Mouse (Mus musculus) embryonic facial prominence, embryonic 11.5 days (tissue): Measurements from ENCODE around the gene Ing1. TPM values are rescaled to one million over a fixed set of nuclear protein-coding genes. Genes with fewer than 3 reads are reported as not detected.

Experiments
- ATAC-seq: fragments of 200-750 bp; cut with Nextera tagmentation; replicated peaks from 2 replicates; pipeline ENCODE4 v1.8.0; 2017; ENCODE audit warnings: low read depth; ENCODE audit not compliant: insufficient number of reproducible peaks, low FRiP score, low TSS enrichment
- DNase-seq: peaks from one replicate; pipeline ENCODE4 v3.0.0-alpha.2; 2015; ENCODE audit warnings: low spot score
- H3K27ac ChIP-seq: fragments of 300-500 bp; sonication (generic); replicated peaks from 2 replicates; pipeline ENCODE4 v1.5.1; 2014; ENCODE audit warnings: mild to moderate bottlenecking, low read depth, low read length, control low read depth
- H3K27me3 ChIP-seq: fragments of 300-500 bp; sonication (generic); 2 replicates; pipeline ENCODE4 v1.6.1; 2014; ENCODE audit warnings: mild to moderate bottlenecking, low read length, moderate library complexity, mixed read lengths; ENCODE audit not compliant: control insufficient read depth, insufficient read depth
- H3K36me3 ChIP-seq: fragments of 300-500 bp; sonication (generic); replicated peaks from 2 replicates; pipeline ENCODE4 v1.6.1; 2014; ENCODE audit warnings: low read depth, mild to moderate bottlenecking, low read length, moderate library complexity, mixed read lengths; ENCODE audit not compliant: control insufficient read depth, insufficient read depth
- H3K4me1 ChIP-seq: fragments of 300-500 bp; sonication (generic); 2 replicates; pipeline ENCODE4 v1.6.1; 2014; ENCODE audit warnings: low read length, mixed read lengths; ENCODE audit not compliant: control insufficient read depth, insufficient read depth
- H3K4me2 ChIP-seq: fragments of 300-500 bp; sonication (generic); 2 replicates; pipeline ENCODE4 v1.6.1; 2014; ENCODE audit warnings: low read depth, mild to moderate bottlenecking, control low read depth, low read length, moderate library complexity
- H3K4me3 ChIP-seq: fragments of 300-500 bp; sonication (generic); 2 replicates; pipeline ENCODE4 v1.5.1; 2014; ENCODE audit warnings: low read depth, low read length, control low read depth
- H3K9ac ChIP-seq: fragments of 300-500 bp; sonication (generic); replicated peaks from 2 replicates; pipeline ENCODE4 v1.6.1; 2014; ENCODE audit warnings: mild to moderate bottlenecking, control low read depth, low read length
- H3K9me3 ChIP-seq: fragments of 300-500 bp; sonication (generic); replicated peaks from 2 replicates; pipeline ENCODE4 v1.6.1; 2016; ENCODE audit warnings: mild to moderate bottlenecking, low read length, inconsistent platforms, mixed read lengths; ENCODE audit not compliant: control insufficient read depth
- WGBS: fragments of 180-500 bp; shearing (Covaris S2); extraction: QIAGEN DNeasy Blood & Tissue Kit; methylation state at CpG from one replicate; pipeline ENCODE4 v1.1.7; 2014; 5-methylcytosine and 5-hydroxymethylcytosine counted together
- polyA plus RNA-seq: library from polyadenylated mRNA; unstranded; fragments of >200 nt; fragmentation: Nextera tagmentation; extraction: Ambion mirVana; gene quantifications from 2 replicates; pipeline ENCODE4 v1.2.1, GENCODE M21; 2014

The Ing1 gene
- polyA plus RNA-seq, 1 experiment from 2014 or later, result 42.7 TPM

GRCm38 (mm10) chr8:11552390-11552789, 3.0 kb upstream of the Ing1 start:
- H3K9me3 ChIP-seq, result no peaks in the 10 kb centered on the region
- no peak overlapping the region for H3K27ac ChIP-seq
- peaks cover 4% of the 10 kb centered on the region; the same call in 1 of the 2 replicates for H3K4me1 ChIP-seq
- ATAC-seq, result no peak
- no peak overlapping the region for H3K9ac ChIP-seq
- no peaks in the 10 kb centered on the region for H3K36me3 ChIP-seq
- no peak overlapping the region for H3K4me2 ChIP-seq
- 71% methylated on average over 10 of the region's 10 CpGs for WGBS
- DNase-seq, result no peak
- H3K4me3 ChIP-seq, result no peak overlapping the region
- no peaks in the 10 kb centered on the region for H3K27me3 ChIP-seq

GRCm38 (mm10) chr8:11555720-11556591, 585 bp downstream of the Ing1 start:
- Histone ChIP-seq H3K4me3 (peak overlapping the region; percentile 97), H3K9me3 (no peaks in the 10 kb centered on the region), H3K27ac (peak overlapping the region; percentile 98), H3K4me2 (peak overlapping the region; percentile 74), H3K9ac (peak overlapping the region; percentile 96), H3K4me1 (peaks cover 2% of the 10 kb centered on the region; the same call in 1 of the 2 replicates), H3K27me3 (no peaks in the 10 kb centered on the region), H3K36me3 (no peaks in the 10 kb centered on the region)
- DNase-seq (peak; percentile 99), ATAC-seq (peak; percentile 92)
- WGBS, result under 1% methylated on average over 99 of the region's 103 CpGs

GRCm38 (mm10) chr8:11556691-11557423, 1.5 kb downstream of the Ing1 start:
- ATAC-seq (no peak), DNase-seq (peak; percentile 52)
- Histone ChIP-seq H3K4me1 (no peaks in the 10 kb centered on the region), H3K27me3 (no peaks in the 10 kb centered on the region), H3K36me3 (peaks cover 2% of the 10 kb centered on the region), H3K9me3 (no peaks in the 10 kb centered on the region), H3K9ac (peak overlapping the region; percentile 96), H3K4me3 (peak overlapping the region; percentile 97), H3K4me2 (peak overlapping the region; percentile 74), H3K27ac (peak overlapping the region; percentile 98)
- WGBS, result under 1% methylated on average over 82 of the region's 85 CpGs

- no peaks in the 10 kb centered on the region for H3K4me1 ChIP-seq
- H3K36me3 ChIP-seq, result peaks cover 4% of the 10 kb centered on the region
- H3K4me3 ChIP-seq, result peak overlapping the region; percentile 97
- no peaks in the 10 kb centered on the region for H3K27me3 ChIP-seq
- ATAC-seq (no peak), DNase-seq (no peak)
- peak overlapping the region; percentile 74 for H3K4me2 ChIP-seq
- H3K9me3 ChIP-seq, result no peaks in the 10 kb centered on the region
- peak overlapping the region; percentile 96 for H3K9ac ChIP-seq
- peak overlapping the region; percentile 98 for H3K27ac ChIP-seq
- WGBS, result under 1% methylated on average over 30 of the region's 32 CpGs
Observed at GRCm38 (mm10) chr8:11557424-11557767, 2.0 kb downstream of the Ing1 start.

GRCm38 (mm10) chr8:11557768-11558629, 2.6 kb downstream of the Ing1 start:
- H3K4me2 ChIP-seq, result peak overlapping the region; percentile 74
- H3K27ac ChIP-seq, result peak overlapping the region; percentile 98
- H3K9me3 ChIP-seq, result no peaks in the 10 kb centered on the region
- H3K4me1 ChIP-seq, result no peaks in the 10 kb centered on the region
- under 1% methylated on average over 67 of the region's 67 CpGs for WGBS
- ATAC-seq (peak; percentile 78), DNase-seq (peak; percentile 98)
- no peaks in the 10 kb centered on the region for H3K27me3 ChIP-seq
- H3K36me3 ChIP-seq, result peaks cover 4% of the 10 kb centered on the region
- peak overlapping the region; percentile 97 for H3K4me3 ChIP-seq
- H3K9ac ChIP-seq, result peak overlapping the region; percentile 96

- H3K9me3 ChIP-seq, result no peaks in the 10 kb centered on the region
- H3K36me3 ChIP-seq, result peaks cover 7% of the 10 kb centered on the region
- 73% methylated on average over 3 of the region's 3 CpGs for WGBS
- no peak overlapping the region for H3K27ac ChIP-seq
- DNase-seq (no peak), ATAC-seq (no peak)
- H3K4me3 ChIP-seq, result no peak overlapping the region
- H3K9ac ChIP-seq, result no peak overlapping the region
- no peak overlapping the region for H3K4me2 ChIP-seq
- no peaks in the 10 kb centered on the region for H3K27me3 ChIP-seq
- H3K4me1 ChIP-seq, result no peaks in the 10 kb centered on the region
Observed at GRCm38 (mm10) chr8:11559511-11559910, 4.1 kb downstream of the Ing1 start.

GRCm38 (mm10) chr8:11560220-11560619, 4.8 kb downstream of the Ing1 start:
- Histone ChIP-seq H3K36me3 (peaks cover 7% of the 10 kb centered on the region), H3K4me1 (no peaks in the 10 kb centered on the region), H3K27ac (no peak overlapping the region), H3K4me3 (no peak overlapping the region), H3K4me2 (no peak overlapping the region), H3K27me3 (no peaks in the 10 kb centered on the region), H3K9ac (no peak overlapping the region), H3K9me3 (no peaks in the 10 kb centered on the region)
- ATAC-seq (no peak), DNase-seq (no peak)
- 79% methylated on average over 9 of the region's 9 CpGs for WGBS
